Mouse (Mus musculus) G1E (cell line): Measurements from ENCODE around the gene Vmn1r45.

ENCODE experiments used
- CTCF ChIP-seq: IDR thresholded peaks from 2 replicates; pipeline ENCODE4 v1.5.1; 2012; ENCODE audit warnings: low read depth, low read length, inconsistent platforms, mixed read lengths
- GATA1 ChIP-seq: IDR thresholded peaks from 2 replicates; pipeline ENCODE4 v1.6.1; 2012; ENCODE audit warnings: borderline replicate concordance, low read length, inconsistent platforms, mixed read lengths
- GATA2 ChIP-seq: IDR thresholded peaks from 2 replicates; pipeline ENCODE4 v1.6.1; 2012; ENCODE audit warnings: low read depth, low read length, inconsistent platforms, borderline replicate concordance
- TAL1 ChIP-seq: conservative IDR thresholded peaks from 2 replicates; pipeline ENCODE4 v1.6.1; 2012; ENCODE audit warnings: low read depth, low read length, inconsistent platforms, mixed read lengths

GRCm38 (mm10) chr6:89953556-89953955 lies 13.2 kb upstream of the Vmn1r45 start:
- TF ChIP-seq TAL1, result no peak
- no peak for TF ChIP-seq CTCF
- TF ChIP-seq GATA1, result no peak
- TF ChIP-seq GATA2, result no peak
